In genomic region chr14:28542117-28542741, GRCm38 (mm10) we compare ENCODE assay signal across 12 mouse cellular contexts. TPM values are rescaled to one million over a fixed set of nuclear protein-coding genes. Genes with fewer than 3 reads are reported as not detected.
DNase-seq lines count a peak whose midpoint lies in the region; ATAC-seq and TF ChIP-seq lines count a peak whose summit lies in the region.
"Had no signal": no experiment of that assay in that cellular context is flagged by ENCODE, and none has a peak within 500 bp of the region (broad histone marks: within the 10 kb centered on the region; RNA-seq: fewer than 3 reads in every experiment).

No protein-coding gene starts in this region.

- no peak for TF ChIP-seq CTCF in liver, postnatal 0 days (IDR thresholded peaks at IDR 0.05; ENCODE audit: low read depth)

- H3K36me3 ChIP-seq in embryonic facial prominence, embryonic 13.5 days: no peaks in the 10 kb centered on the region
- no peaks in the 10 kb centered on the region for H3K36me3 ChIP-seq in limb, embryonic 12.5 days
- no peaks in the 10 kb centered on the region for H3K36me3 ChIP-seq in liver, postnatal 0 days (replicated peaks; ENCODE audit: insufficient read depth, low read length)
- H3K36me3 ChIP-seq: liver, embryonic 12.5 days had no signal

- intact Hi-C loops in gastrocnemius, postnatal 14 days (cut with DNase I; ENCODE audit: low total_unique reads): no loop called here

- peak overlapping the region; percentile 23; the same call in 1 of the 2 replicates for H3K27ac ChIP-seq in embryonic facial prominence, embryonic 13.5 days
- peak overlapping the region; percentile 76; the same call in 1 of the 2 replicates for H3K27ac ChIP-seq in limb, embryonic 12.5 days
- no peak overlapping the region for H3K27ac ChIP-seq in liver, postnatal 0 days (ENCODE audit: low read depth)
- H3K27ac ChIP-seq: liver, embryonic 12.5 days had no signal

- no peak overlapping the region for H3K4me3 ChIP-seq in embryonic facial prominence, embryonic 13.5 days
- H3K4me3 ChIP-seq in limb, embryonic 12.5 days (replicated peaks): no peak overlapping the region
- no peak overlapping the region for H3K4me3 ChIP-seq in liver, postnatal 0 days (ENCODE audit: low read depth, low read length)
- H3K4me3 ChIP-seq: liver, embryonic 12.5 days; myocyte had no signal

- H3K9me3 ChIP-seq in embryonic facial prominence, embryonic 13.5 days: no peaks in the 10 kb centered on the region
- no peaks in the 10 kb centered on the region for H3K9me3 ChIP-seq in limb, embryonic 12.5 days
- H3K9me3 ChIP-seq in liver, postnatal 0 days (ENCODE audit: low read length): no peaks in the 10 kb centered on the region
- H3K9me3 ChIP-seq: liver, embryonic 12.5 days had no signal

- WGBS in embryonic facial prominence, embryonic 13.5 days: 29% methylated on average over 4 of the region's 4 CpGs
- WGBS in limb, embryonic 12.5 days: 14% methylated on average over 4 of the region's 4 CpGs
- 56% methylated on average over 4 of the region's 4 CpGs for WGBS in liver, postnatal 0 days (ENCODE audit: insufficient replicate concordance)

- no peak overlapping the region for H3K9ac ChIP-seq in embryonic facial prominence, embryonic 13.5 days
- H3K9ac ChIP-seq in limb, embryonic 12.5 days (replicated peaks): no peak overlapping the region
- H3K9ac ChIP-seq in liver, postnatal 0 days (replicated peaks): no peak overlapping the region
- H3K9ac ChIP-seq: liver, embryonic 12.5 days had no signal

- H3K4me2 ChIP-seq in embryonic facial prominence, embryonic 13.5 days: no peak overlapping the region
- H3K4me2 ChIP-seq in limb, embryonic 12.5 days: no peak overlapping the region; the same call in 1 of the 2 replicates
- H3K4me2 ChIP-seq in liver, postnatal 0 days (ENCODE audit: low read depth, low read length): no peak overlapping the region
- H3K4me2 ChIP-seq: liver, embryonic 12.5 days had no signal

- peak; percentile 41 for DNase-seq in embryo, embryonic 10 days (ENCODE audit: low spot score)
- peak; percentile 89 for DNase-seq in kidney, adult 9 months
- DNase-seq in frontal cortex, postnatal 10 days (ENCODE audit: low spot score in 2 of 2): no peak
- DNase-seq in liver, postnatal 0 days: no peak
- DNase-seq in gastrocnemius, postnatal 14 days: no peak
- no peak for DNase-seq in right cerebral cortex, postnatal 4 days
- DNase-seq: adrenal gland, postnatal 14 days had no signal

- H3K27me3 ChIP-seq in embryonic facial prominence, embryonic 13.5 days: no peaks in the 10 kb centered on the region
- H3K27me3 ChIP-seq in limb, embryonic 12.5 days: no peaks in the 10 kb centered on the region
- no peaks in the 10 kb centered on the region for H3K27me3 ChIP-seq in liver, postnatal 0 days (ENCODE audit: insufficient read depth, low read length)
- H3K27me3 ChIP-seq: liver, embryonic 12.5 days had no signal

- peaks cover 13% of the 10 kb centered on the region for H3K4me1 ChIP-seq in embryonic facial prominence, embryonic 13.5 days
- H3K4me1 ChIP-seq in limb, embryonic 12.5 days (replicated peaks): peaks cover 28% of the 10 kb centered on the region
- no peaks in the 10 kb centered on the region for H3K4me1 ChIP-seq in liver, postnatal 0 days (ENCODE audit: insufficient read depth)
- H3K4me1 ChIP-seq: liver, embryonic 12.5 days had no signal

- TF ChIP-seq EP300 in liver, postnatal 0 days (IDR thresholded peaks at IDR 0.05; ENCODE audit: low read depth): no peak

- ATAC-seq in embryonic facial prominence, embryonic 13.5 days (ENCODE audit: insufficient number of reproducible peaks, insufficient read depth, low FRiP score, low TSS enrichment, low read depth): no peak
- ATAC-seq in limb, embryonic 12.5 days (ENCODE audit: insufficient number of reproducible peaks, insufficient read depth, low FRiP score, low TSS enrichment, low read depth): peak; percentile 70
- no peak for ATAC-seq in liver, postnatal 0 days
- ATAC-seq: liver, embryonic 12.5 days had no signal

RNA-seq across cellular contexts. Expression of gene Wnt5a, which starts 37.7 kb away (rescaled TPM):
- 280 and 323 TPM in 2 replicates for polyA plus RNA-seq in embryonic facial prominence, embryonic 13.5 days (2015; fragmentation: Nextera tagmentation; extraction: Ambion mirVana)
- 189 and 199 TPM in 2 replicates for polyA plus RNA-seq in limb, embryonic 12.5 days (2016; fragmentation: Nextera tagmentation; extraction: Ambion mirVana)
- polyA plus RNA-seq in liver, postnatal 0 days (2015; fragmentation: Nextera tagmentation; extraction: Ambion mirVana): 0.14 and 0.37 TPM in 2 replicates
- total RNA-seq in gastrocnemius, postnatal 14 days (2021): 1 to 10 TPM; 6.6 to 10.0 TPM
- total RNA-seq: hematopoietic stem cell, adult 5-6 weeks had no signal

Comparison
In these comparisons a context has a peak if more than half of its experiments do, and no peak if none do; other contexts are left out.
1. DNase-seq: peak in embryo, embryonic 10 days (single experiment) and kidney, adult 9 months (single experiment); none in frontal cortex, postnatal 10 days (0 of 2), liver, postnatal 0 days (single experiment), gastrocnemius, postnatal 14 days (single experiment) and right cerebral cortex, postnatal 4 days (single experiment).
2. RNA of gene Wnt5a, which starts 37.7 kb away (polyA plus RNA-seq): 280 to 323 TPM in embryonic facial prominence, embryonic 13.5 days and 189 to 199 TPM in limb, embryonic 12.5 days; 0.14 to 0.37 TPM in liver, postnatal 0 days; every median in the first group is over 100 times any median in the second.